In the genomic region with DNA sequence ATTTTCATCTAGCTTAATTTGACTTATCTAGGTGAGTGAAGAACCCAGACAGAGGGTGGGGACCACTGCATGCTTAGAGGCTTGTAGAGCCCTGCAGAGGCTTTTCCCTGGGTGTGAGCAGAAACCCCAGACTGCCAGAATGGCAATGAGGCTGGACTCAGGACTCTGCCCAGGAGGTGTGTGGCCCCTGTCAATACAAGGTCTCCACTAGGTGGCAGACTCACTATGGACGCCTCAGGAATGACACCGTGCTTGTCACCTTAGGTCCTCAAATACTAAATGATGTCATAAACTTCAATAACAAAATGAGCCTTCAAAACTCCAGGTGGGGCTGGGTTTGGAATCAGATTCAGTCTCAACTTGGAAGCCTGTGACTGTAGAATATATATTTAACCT, we compare ENCODE assay signal across 9 mouse cellular contexts. TPM values are rescaled to one million over a fixed set of nuclear protein-coding genes. Genes with fewer than 3 reads are reported as not detected.
DNase-seq lines count a peak whose midpoint lies in the region; ATAC-seq and TF ChIP-seq lines count a peak whose summit lies in the region.
"Had no signal": no experiment of that assay in that cellular context is flagged by ENCODE, and none has a peak within 500 bp of the region (broad histone marks: within the 10 kb centered on the region; RNA-seq: fewer than 3 reads in every experiment).

No protein-coding gene starts in this region.

- no peaks in the 10 kb centered on the region for H3K27me3 ChIP-seq in kidney, embryonic 16.5 days (ENCODE audit: insufficient read depth, low read length)

- TF ChIP-seq CTCF in bone marrow, adult 2 months (IDR thresholded peaks at IDR 0.05; ENCODE audit: control insufficient read depth, insufficient read depth, low read length): peak; percentile 85

- H3K27ac ChIP-seq in bone marrow, adult 2 months (ENCODE audit: control insufficient read depth, insufficient read depth, low read depth, low read length, poor library complexity): no peak overlapping the region
- H3K27ac ChIP-seq in kidney, embryonic 16.5 days (ENCODE audit: low read length): 0 out of 2 replicates have a peak overlapping the region, but pooled peaks have one; percentile 1

- DNase-seq in cerebellum, postnatal 10 days: peak; percentile 21 to 34
- no peak for DNase-seq in cerebellum, adult 9-11 months
- DNase-seq in 3T3-L1 (ENCODE audit: low read depth, low spot score): peak; percentile 21
- DNase-seq in mesoderm, embryonic 11.5 days (ENCODE audit: low read depth, low spot score): peak; percentile 19
- no peak for DNase-seq in neural tube, embryonic 10.5 days (ENCODE audit: extremely low spot score, low spot score)
- DNase-seq in left cerebral cortex, adult 11 months (ENCODE audit: low spot score): no peak

- no peak overlapping the region for H3K9ac ChIP-seq in kidney, embryonic 16.5 days (replicated peaks; ENCODE audit: low read length)

- no peaks in the 10 kb centered on the region for H3K9me3 ChIP-seq in kidney, embryonic 16.5 days (ENCODE audit: low read length)

- no peak for TF ChIP-seq POLR2A in bone marrow, adult 2 months (IDR thresholded peaks at IDR 0.05; ENCODE audit: borderline replicate concordance, control insufficient read depth, low read depth, low read length)

- H3K4me3 ChIP-seq in bone marrow, adult 2 months (replicated peaks; ENCODE audit: control insufficient read depth, low read depth, low read length): no peak overlapping the region
- no peak overlapping the region for H3K4me3 ChIP-seq in kidney, embryonic 16.5 days (ENCODE audit: low read length)

- H3K36me3 ChIP-seq in kidney, embryonic 16.5 days (ENCODE audit: insufficient read depth, low read length): no peaks in the 10 kb centered on the region

- WGBS in bone marrow, adult 2 months: 2% methylated on average over 2 of the region's 2 CpGs
- 46% methylated on average over 2 of the region's 2 CpGs for WGBS in kidney, embryonic 16.5 days

- no peak for ATAC-seq in kidney, embryonic 16.5 days (ENCODE audit: low FRiP score, low TSS enrichment)

- no peak overlapping the region for H3K4me2 ChIP-seq in kidney, embryonic 16.5 days (replicated peaks; ENCODE audit: low read depth, low read length)

- H3K4me1 ChIP-seq in bone marrow, adult 2 months (ENCODE audit: control insufficient read depth, insufficient read depth, low read length): no peaks in the 10 kb centered on the region; the same call in 1 of the 2 replicates
- H3K4me1 ChIP-seq in kidney, embryonic 16.5 days (ENCODE audit: insufficient read depth, low read length): no peaks in the 10 kb centered on the region

RNA-seq across cellular contexts. Expression of a gene that starts 19.9 kb away (rescaled TPM):
- not detected in 2 replicates for polyA plus RNA-seq in bone marrow, adult 2 months (2011; ENCODE audit: insufficient read depth, insufficient read length, low replicate concordance, missing spikeins)
- not detected in 2 replicates for polyA plus RNA-seq in kidney, embryonic 16.5 days (2015; fragmentation: Nextera tagmentation; extraction: Ambion mirVana)
- polyA plus RNA-seq: stomach, embryonic 16.5 days had no signal

RNA-seq across cellular contexts. Expression of a gene that starts 36.4 kb away (rescaled TPM):
- polyA plus RNA-seq in bone marrow, adult 2 months (2011; ENCODE audit: insufficient read depth, insufficient read length, low replicate concordance, missing spikeins): 15.2 and 54.2 TPM in 2 replicates
- 88.1 and 90.9 TPM in 2 replicates for polyA plus RNA-seq in kidney, embryonic 16.5 days (2015; fragmentation: Nextera tagmentation; extraction: Ambion mirVana)

RNA-seq across cellular contexts. Expression of a gene that starts 36.7 kb away (rescaled TPM):
- 6.5 and 10.5 TPM in 2 replicates for polyA plus RNA-seq in bone marrow, adult 2 months (2011; ENCODE audit: insufficient read depth, insufficient read length, low replicate concordance, missing spikeins)
- 35.2 and 36.9 TPM in 2 replicates for polyA plus RNA-seq in kidney, embryonic 16.5 days (2015; fragmentation: Nextera tagmentation; extraction: Ambion mirVana)

RNA-seq across cellular contexts. Expression of a gene that starts 37.7 kb away (rescaled TPM):
- polyA plus RNA-seq in bone marrow, adult 2 months (2011; ENCODE audit: insufficient read depth, insufficient read length, low replicate concordance, missing spikeins): 108 and 110 TPM in 2 replicates
- polyA plus RNA-seq in kidney, embryonic 16.5 days (2015; fragmentation: Nextera tagmentation; extraction: Ambion mirVana): 115 and 119 TPM in 2 replicates

Comparison
In these comparisons a context has a peak if more than half of its experiments do, and no peak if none do; other contexts are left out.
1. DNase-seq: peak in cerebellum, postnatal 10 days (2 of 2), 3T3-L1 (single experiment) and mesoderm, embryonic 11.5 days (single experiment); none in cerebellum, adult 9-11 months (single experiment), neural tube, embryonic 10.5 days (single experiment) and left cerebral cortex, adult 11 months (single experiment).